Mouse (Mus musculus): ENCODE measurements around the gene Mrgprf. TPM values are rescaled to one million over a fixed set of nuclear protein-coding genes. Genes with fewer than 3 reads are reported as not detected.

The Mrgprf gene
- total and polyA plus RNA-seq, 2 experiments from 2014 or later: 4.6 to 6.8 TPM

- no peak for TF ChIP-seq CTCF (IDR thresholded peaks at IDR 0.05)
- H3K27ac ChIP-seq (ENCODE audit: low read depth, low read length): no peak overlapping the region
- no peaks in the 10 kb centered on the region for H3K9me3 ChIP-seq (ENCODE audit: low read length)
- no peaks in the 10 kb centered on the region for H3K36me3 ChIP-seq (ENCODE audit: insufficient read depth, low read length)
- H3K27me3 ChIP-seq (ENCODE audit: insufficient read depth, low read length): no peaks in the 10 kb centered on the region
- 91% methylated on average over 6 of the region's 6 CpGs for WGBS
- ATAC-seq (ENCODE audit: low FRiP score) (no peak), DNase-seq (ENCODE audit: low spot score) (no peak)
- H3K4me1 ChIP-seq (ENCODE audit: insufficient read depth, low read length): no peaks in the 10 kb centered on the region
- H3K4me2 ChIP-seq (ENCODE audit: low read depth, low read length, poor library complexity, severe bottlenecking): no peak overlapping the region
- no peak overlapping the region for H3K9ac ChIP-seq (replicated peaks; ENCODE audit: low read length, poor library complexity, severe bottlenecking)
- H3K4me3 ChIP-seq (ENCODE audit: low read depth, low read length): no peak overlapping the region
These were observed 845 bp downstream of the Mrgprf start for GRCm38 (mm10) chr7:145301341-145302005.

GRCm38 (mm10) chr7:145302488-145303285, 2.1 kb downstream of the Mrgprf start:
- no peaks in the 10 kb centered on the region for H3K36me3 ChIP-seq (ENCODE audit: insufficient read depth, low read length)
- no peak for TF ChIP-seq CTCF (IDR thresholded peaks at IDR 0.05)
- no peak overlapping the region for H3K9ac ChIP-seq (replicated peaks; ENCODE audit: low read length, poor library complexity, severe bottlenecking)
- no peaks in the 10 kb centered on the region for H3K4me1 ChIP-seq (ENCODE audit: insufficient read depth, low read length)
- peak overlapping the region; percentile 38 for H3K4me2 ChIP-seq (ENCODE audit: low read depth, low read length, poor library complexity, severe bottlenecking)
- no peaks in the 10 kb centered on the region for H3K9me3 ChIP-seq (ENCODE audit: low read length)
- ATAC-seq (ENCODE audit: low FRiP score): peak; percentile 63
- H3K4me3 ChIP-seq (ENCODE audit: low read depth, low read length): 0 out of 2 replicates have a peak overlapping the region, but pooled peaks have one; percentile 1
- no peaks in the 10 kb centered on the region for H3K27me3 ChIP-seq (ENCODE audit: insufficient read depth, low read length)
- WGBS: 8% methylated on average over 20 of the region's 20 CpGs
- H3K27ac ChIP-seq (ENCODE audit: low read depth, low read length): no peak overlapping the region
- DNase-seq (ENCODE audit: low spot score): peak; percentile 57

GRCm38 (mm10) chr7:145304153-145304552, 3.5 kb downstream of the Mrgprf start:
- 81% methylated on average over 2 of the region's 2 CpGs for WGBS
- Histone ChIP-seq H3K36me3 (ENCODE audit: insufficient read depth, low read length) (no peaks in the 10 kb centered on the region), H3K27ac (ENCODE audit: low read depth, low read length) (no peak overlapping the region), H3K4me3 (ENCODE audit: low read depth, low read length) (no peak overlapping the region), H3K4me1 (ENCODE audit: insufficient read depth, low read length) (no peaks in the 10 kb centered on the region), H3K27me3 (ENCODE audit: insufficient read depth, low read length) (no peaks in the 10 kb centered on the region), H3K9ac (replicated peaks; ENCODE audit: low read length, poor library complexity, severe bottlenecking) (no peak overlapping the region), H3K4me2 (ENCODE audit: low read depth, low read length, poor library complexity, severe bottlenecking) (no peak overlapping the region), H3K9me3 (ENCODE audit: low read length) (no peaks in the 10 kb centered on the region)
- DNase-seq (ENCODE audit: low spot score): no peak
- no peak for TF ChIP-seq CTCF (IDR thresholded peaks at IDR 0.05)
- ATAC-seq (ENCODE audit: low FRiP score): no peak

DNA sequence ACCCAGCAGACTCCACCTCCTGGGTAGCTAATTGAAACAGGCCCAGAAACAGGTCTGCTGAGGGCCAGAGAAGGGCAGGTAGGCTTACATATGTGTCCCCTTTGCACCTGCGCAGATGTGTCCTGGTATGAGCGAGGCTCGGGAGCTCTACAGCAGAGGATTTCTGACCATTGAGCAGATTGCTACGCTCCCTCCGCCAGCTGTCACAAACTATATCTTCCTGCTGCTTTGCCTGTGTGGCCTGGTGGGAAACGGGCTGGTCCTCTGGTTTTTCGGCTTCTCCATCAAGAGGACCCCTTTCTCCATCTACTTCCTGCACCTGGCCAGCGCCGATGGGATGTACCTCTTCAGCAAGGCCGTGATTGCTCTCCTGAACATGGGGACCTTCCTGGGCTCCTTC, 7.0 kb downstream of the Mrgprf start:
- ATAC-seq (ENCODE audit: low FRiP score): no peak
- H3K27me3 ChIP-seq (ENCODE audit: insufficient read depth, low read length): no peaks in the 10 kb centered on the region
- H3K9ac ChIP-seq (replicated peaks; ENCODE audit: low read length, poor library complexity, severe bottlenecking): no peak overlapping the region
- WGBS: 91% methylated on average over 10 of the region's 10 CpGs
- H3K27ac ChIP-seq (ENCODE audit: low read depth, low read length): no peak overlapping the region
- no peak overlapping the region for H3K4me3 ChIP-seq (ENCODE audit: low read depth, low read length)
- no peaks in the 10 kb centered on the region for H3K4me1 ChIP-seq (ENCODE audit: insufficient read depth, low read length)
- no peak overlapping the region for H3K4me2 ChIP-seq (ENCODE audit: low read depth, low read length, poor library complexity, severe bottlenecking)
- H3K9me3 ChIP-seq (ENCODE audit: low read length): no peaks in the 10 kb centered on the region
- H3K36me3 ChIP-seq (ENCODE audit: insufficient read depth, low read length): no peaks in the 10 kb centered on the region
- no peak for TF ChIP-seq CTCF (IDR thresholded peaks at IDR 0.05)
- DNase-seq (ENCODE audit: low spot score): no peak

DNA sequence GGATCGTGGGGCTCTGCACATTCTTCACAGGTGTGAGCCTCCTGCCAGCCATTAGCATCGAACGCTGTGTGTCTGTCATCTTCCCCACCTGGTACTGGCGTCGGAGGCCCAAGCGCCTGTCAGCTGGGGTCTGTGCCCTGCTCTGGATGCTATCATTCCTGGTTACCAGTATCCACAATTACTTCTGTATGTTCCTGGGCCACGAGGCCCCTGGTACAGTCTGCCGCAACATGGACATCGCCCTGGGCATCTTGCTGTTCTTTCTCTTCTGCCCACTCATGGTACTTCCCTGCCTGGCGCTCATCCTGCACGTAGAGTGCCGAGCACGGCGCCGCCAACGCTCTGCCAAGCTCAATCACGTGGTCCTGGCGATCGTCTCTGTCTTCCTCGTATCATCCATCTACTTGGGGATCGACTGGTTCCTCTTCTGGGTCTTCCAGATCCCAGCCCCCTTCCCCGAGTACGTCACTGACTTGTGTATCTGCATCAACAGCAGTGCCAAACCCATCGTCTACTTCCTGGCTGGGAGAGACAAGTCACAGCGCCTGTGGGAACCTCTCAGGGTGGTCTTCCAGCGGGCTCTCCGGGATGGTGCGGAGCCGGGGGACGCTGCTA, 7.5 kb downstream of the Mrgprf start:
- DNase-seq (ENCODE audit: low spot score) (no peak), ATAC-seq (ENCODE audit: low FRiP score) (no peak)
- TF ChIP-seq CTCF (IDR thresholded peaks at IDR 0.05): no peak
- Histone ChIP-seq H3K4me1 (ENCODE audit: insufficient read depth, low read length) (no peaks in the 10 kb centered on the region), H3K27ac (ENCODE audit: low read depth, low read length) (no peak overlapping the region), H3K27me3 (ENCODE audit: insufficient read depth, low read length) (no peaks in the 10 kb centered on the region), H3K9ac (replicated peaks; ENCODE audit: low read length, poor library complexity, severe bottlenecking) (no peak overlapping the region), H3K4me2 (ENCODE audit: low read depth, low read length, poor library complexity, severe bottlenecking) (no peak overlapping the region), H3K4me3 (ENCODE audit: low read depth, low read length) (no peak overlapping the region), H3K36me3 (ENCODE audit: insufficient read depth, low read length) (no peaks in the 10 kb centered on the region), H3K9me3 (ENCODE audit: low read length) (no peaks in the 10 kb centered on the region)
- 74% methylated on average over 30 of the region's 30 CpGs for WGBS

DNA sequence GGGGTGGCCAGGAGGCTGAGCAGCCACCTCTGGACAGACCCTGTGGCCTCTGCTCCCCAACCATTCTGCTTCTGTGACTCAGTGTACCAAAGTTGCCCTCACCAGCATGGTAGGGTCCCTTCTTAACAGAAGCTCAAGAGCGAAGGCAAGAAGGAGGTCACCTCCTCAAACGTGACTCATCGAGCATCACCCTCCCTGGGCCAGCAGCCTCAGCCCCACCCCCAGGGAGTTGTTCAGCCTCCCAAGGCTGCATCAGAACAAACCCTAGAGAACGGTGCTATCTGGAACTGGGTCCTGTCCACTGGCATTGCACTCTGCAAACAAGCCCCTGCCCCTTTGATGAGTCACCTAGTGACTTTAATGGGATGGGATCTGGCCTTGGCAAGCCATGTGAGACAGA, 8.2 kb downstream of the Mrgprf start:
- no peak overlapping the region for H3K27ac ChIP-seq (ENCODE audit: low read depth, low read length)
- 86% methylated on average over 4 of the region's 4 CpGs for WGBS
- no peak for DNase-seq (ENCODE audit: low spot score)

More for the DNA sequence above, 8.2 kb downstream of the Mrgprf start:
- Histone ChIP-seq H3K4me2 (ENCODE audit: low read depth, low read length, poor library complexity, severe bottlenecking) (no peak overlapping the region), H3K36me3 (ENCODE audit: insufficient read depth, low read length) (no peaks in the 10 kb centered on the region), H3K27me3 (ENCODE audit: insufficient read depth, low read length) (no peaks in the 10 kb centered on the region), H3K9ac (replicated peaks; ENCODE audit: low read length, poor library complexity, severe bottlenecking) (no peak overlapping the region), H3K4me3 (ENCODE audit: low read depth, low read length) (no peak overlapping the region), H3K9me3 (ENCODE audit: low read length) (no peaks in the 10 kb centered on the region), H3K4me1 (ENCODE audit: insufficient read depth, low read length) (no peaks in the 10 kb centered on the region)
- ATAC-seq (ENCODE audit: low FRiP score): no peak
- TF ChIP-seq CTCF (IDR thresholded peaks at IDR 0.05): no peak

Data from midbrain, postnatal 0 days (tissue).